Mouse (Mus musculus): ENCODE results near the gene Mettl26.

DNA sequence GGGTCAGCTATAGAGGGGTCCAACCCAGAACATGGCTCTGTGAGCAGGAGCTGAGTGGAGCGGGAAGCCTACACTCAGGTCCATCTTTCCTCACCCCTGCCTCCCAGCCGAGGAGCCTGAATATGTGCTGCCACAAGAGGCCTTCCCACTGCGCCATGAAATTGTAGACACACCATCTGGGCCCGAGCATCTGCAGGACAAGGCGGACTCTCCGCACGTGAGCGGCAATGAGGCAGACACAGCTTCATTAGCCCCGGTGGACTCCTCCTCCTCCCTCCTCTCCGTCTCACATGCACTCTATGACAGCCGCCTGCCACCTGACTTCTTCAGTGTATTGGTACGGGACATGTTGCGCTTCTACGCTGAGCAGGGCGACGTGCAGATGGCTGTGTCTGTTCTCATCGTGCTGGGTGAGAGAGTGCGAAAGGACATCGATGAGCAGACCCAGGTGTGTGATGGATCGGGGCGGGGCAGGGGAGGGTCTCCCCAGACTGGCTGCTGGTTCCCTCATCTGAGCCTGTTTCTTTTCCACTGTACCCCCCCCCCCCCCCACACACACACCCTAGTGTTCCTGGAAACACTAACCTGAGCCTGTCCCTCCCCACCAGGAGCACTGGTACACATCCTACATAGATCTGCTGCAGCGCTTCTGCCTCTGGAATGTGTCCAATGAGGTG lies 47.2 kb upstream of the Mettl26 start:
- no peak for TF ChIP-seq GATA1 (IDR thresholded peaks at IDR 0.05; ENCODE audit: low read length)
- TF ChIP-seq TAL1 (IDR thresholded peaks at IDR 0.05; ENCODE audit: low read length) = no peak

Data from erythroblast, embryonic 14.5 days (primary cell).